ENCODE assay signal across 10 mouse cellular contexts in genomic region chr15:101007236-101007635, GRCm38 (mm10). TPM values are rescaled to one million over a fixed set of nuclear protein-coding genes. Genes with fewer than 3 reads are reported as not detected.
DNase-seq lines count a peak whose midpoint lies in the region; ATAC-seq and TF ChIP-seq lines count a peak whose summit lies in the region.
"Had no signal": no experiment of that assay in that cellular context is flagged by ENCODE, and none has a peak within 500 bp of the region (broad histone marks: within the 10 kb centered on the region; RNA-seq: fewer than 3 reads in every experiment).

No protein-coding gene starts in this region.

- 69% methylated on average over 7 of the region's 7 CpGs for WGBS in heart, postnatal 0 days
- 74% methylated on average over 7 of the region's 7 CpGs for WGBS in midbrain, embryonic 10.5 days
- WGBS in midbrain, embryonic 13.5 days = 69% methylated on average over 7 of the region's 7 CpGs
- WGBS in embryonic facial prominence, embryonic 15.5 days = 60% methylated on average over 7 of the region's 7 CpGs
- WGBS in neural tube, embryonic 14.5 days = 81% methylated on average over 7 of the region's 7 CpGs

- TF ChIP-seq CTCF in heart, postnatal 0 days (IDR thresholded peaks at IDR 0.05; ENCODE audit: low read depth) = no peak

- H3K36me3 ChIP-seq in heart, postnatal 0 days (replicated peaks; ENCODE audit: control insufficient read depth, insufficient read depth, low read length) = no peaks in the 10 kb centered on the region
- H3K36me3 ChIP-seq in midbrain, embryonic 10.5 days = peaks cover 10% of the 10 kb centered on the region
- peaks cover 38% of the 10 kb centered on the region for H3K36me3 ChIP-seq in midbrain, embryonic 13.5 days
- no peaks in the 10 kb centered on the region for H3K36me3 ChIP-seq in embryonic facial prominence, embryonic 15.5 days
- H3K36me3 ChIP-seq in neural tube, embryonic 14.5 days (ENCODE audit: control insufficient read depth, insufficient read depth, low read length) = no peaks in the 10 kb centered on the region; the same call in 1 of the 2 replicates

- H3K27ac ChIP-seq in heart, postnatal 0 days (ENCODE audit: low read depth) = no peak overlapping the region
- H3K27ac ChIP-seq in midbrain, embryonic 10.5 days (replicated peaks) = 0 out of 2 replicates have a peak overlapping the region, but pooled peaks have one; percentile 59
- H3K27ac ChIP-seq in midbrain, embryonic 13.5 days = no peak overlapping the region
- no peak overlapping the region for H3K27ac ChIP-seq in embryonic facial prominence, embryonic 15.5 days (replicated peaks)
- no peak overlapping the region for H3K27ac ChIP-seq in neural tube, embryonic 14.5 days (ENCODE audit: low read depth, low read length)

- no peak for ATAC-seq in heart, postnatal 0 days (ENCODE audit: insufficient read depth, low read depth)
- ATAC-seq in midbrain, embryonic 13.5 days = no peak
- ATAC-seq in embryonic facial prominence, embryonic 15.5 days (ENCODE audit: insufficient number of reproducible peaks, low FRiP score, low TSS enrichment, low read depth) = no peak
- no peak for ATAC-seq in neural tube, embryonic 14.5 days (ENCODE audit: low read depth)

- 0 out of 2 replicates have a peak overlapping the region, but pooled peaks have one; percentile 65 for H3K4me2 ChIP-seq in heart, postnatal 0 days (ENCODE audit: low read depth, low read length)
- no peak overlapping the region for H3K4me2 ChIP-seq in midbrain, embryonic 13.5 days (replicated peaks)
- peak overlapping the region; percentile 61 for H3K4me2 ChIP-seq in embryonic facial prominence, embryonic 15.5 days (replicated peaks)
- no peak overlapping the region for H3K4me2 ChIP-seq in neural tube, embryonic 14.5 days (ENCODE audit: low read depth, low read length)

- peaks cover 14% of the 10 kb centered on the region; the same call in 1 of the 2 replicates for H3K27me3 ChIP-seq in heart, postnatal 0 days (ENCODE audit: control insufficient read depth, insufficient read depth, low read length)
- peaks cover 14% of the 10 kb centered on the region for H3K27me3 ChIP-seq in midbrain, embryonic 10.5 days (ENCODE audit: low read depth, poor library complexity, severe bottlenecking)
- H3K27me3 ChIP-seq in midbrain, embryonic 13.5 days = 0 out of 2 replicates have a peak, but pooled peaks cover 4% of the 10 kb centered on the region
- H3K27me3 ChIP-seq in embryonic facial prominence, embryonic 15.5 days = no peaks in the 10 kb centered on the region
- H3K27me3 ChIP-seq in neural tube, embryonic 14.5 days (ENCODE audit: control insufficient read depth, insufficient read depth, low read length) = no peaks in the 10 kb centered on the region

- H3K9me3 ChIP-seq in heart, postnatal 0 days (replicated peaks; ENCODE audit: control insufficient read depth, low read length) = no peaks in the 10 kb centered on the region
- H3K9me3 ChIP-seq in midbrain, embryonic 10.5 days (replicated peaks) = no peaks in the 10 kb centered on the region
- no peaks in the 10 kb centered on the region for H3K9me3 ChIP-seq in midbrain, embryonic 13.5 days
- no peaks in the 10 kb centered on the region for H3K9me3 ChIP-seq in embryonic facial prominence, embryonic 15.5 days (replicated peaks)
- H3K9me3 ChIP-seq in neural tube, embryonic 14.5 days (ENCODE audit: control insufficient read depth, low read length) = no peaks in the 10 kb centered on the region

- H3K4me1 ChIP-seq in heart, postnatal 0 days (ENCODE audit: control insufficient read depth, insufficient read depth) = peaks cover 7% of the 10 kb centered on the region; the same call in 1 of the 2 replicates
- H3K4me1 ChIP-seq in midbrain, embryonic 10.5 days = peaks cover 13% of the 10 kb centered on the region
- peaks cover 11% of the 10 kb centered on the region for H3K4me1 ChIP-seq in midbrain, embryonic 13.5 days (replicated peaks)
- H3K4me1 ChIP-seq in embryonic facial prominence, embryonic 15.5 days = peaks cover 5% of the 10 kb centered on the region; the same call in 1 of the 2 replicates
- no peaks in the 10 kb centered on the region for H3K4me1 ChIP-seq in neural tube, embryonic 14.5 days (ENCODE audit: control insufficient read depth, insufficient read depth, low read length)

- H3K4me3 ChIP-seq in heart, postnatal 0 days (ENCODE audit: low read depth, low read length) = no peak overlapping the region
- H3K4me3 ChIP-seq in midbrain, embryonic 10.5 days = peak overlapping the region; percentile 57
- H3K4me3 ChIP-seq in midbrain, embryonic 13.5 days (replicated peaks) = no peak overlapping the region
- H3K4me3 ChIP-seq in embryonic facial prominence, embryonic 15.5 days (replicated peaks) = peak overlapping the region; percentile 50
- H3K4me3 ChIP-seq in neural tube, embryonic 14.5 days (ENCODE audit: low read depth, low read length) = no peak overlapping the region

- intact Hi-C loops in heart, postnatal 25 days (cut with DNase I) = no loop called here

- H3K9ac ChIP-seq in heart, postnatal 0 days (replicated peaks; ENCODE audit: low read depth, low read length) = no peak overlapping the region
- H3K9ac ChIP-seq in midbrain, embryonic 13.5 days (replicated peaks) = no peak overlapping the region
- H3K9ac ChIP-seq in embryonic facial prominence, embryonic 15.5 days = no peak overlapping the region
- 0 out of 2 replicates have a peak overlapping the region, but pooled peaks have one; percentile 16 for H3K9ac ChIP-seq in neural tube, embryonic 14.5 days (replicated peaks; ENCODE audit: low read depth, low read length)

- TF ChIP-seq EP300 in heart, postnatal 0 days (IDR thresholded peaks at IDR 0.05; ENCODE audit: low read depth) = no peak

- DNase-seq in heart, postnatal 0 days (ENCODE audit: low spot score) = no peak
- DNase-seq in heart, postnatal 25 days (ENCODE audit: low spot score) = no peak
- no peak for DNase-seq in midbrain, embryonic 10.5 days (ENCODE audit: low spot score)
- DNase-seq in thymus, postnatal 0 days (ENCODE audit: low spot score) = no peak
- DNase-seq: thymus, postnatal 25 days had no signal

RNA-seq across cellular contexts. Expression of gene Gm47841, which starts 40.0 kb away (rescaled TPM):
- not detected in 2 replicates for total RNA-seq in heart, postnatal 0 days (2014; rRNA removed; ENCODE audit: low replicate concordance)
- polyA plus RNA-seq in heart, postnatal 0 days (2015; fragmentation: Nextera tagmentation; extraction: Ambion mirVana) = not detected in 2 replicates
- not detected for total RNA-seq in heart, postnatal 25 days (2021)
- not detected in 2 replicates for polyA plus RNA-seq in midbrain, embryonic 10.5 days (2016; fragmentation: Nextera tagmentation; extraction: Ambion mirVana)
- polyA plus RNA-seq in midbrain, embryonic 13.5 days (2015; fragmentation: Nextera tagmentation; extraction: Ambion mirVana) = not detected in 2 replicates
- polyA plus RNA-seq in embryonic facial prominence, embryonic 15.5 days (2015; fragmentation: Nextera tagmentation; extraction: Ambion mirVana) = not detected in 2 replicates
- not detected in 2 replicates for polyA plus RNA-seq in neural tube, embryonic 14.5 days (2014; fragmentation: Nextera tagmentation; extraction: Ambion mirVana)
- polyA plus RNA-seq in thymus, postnatal 0 days (2015; fragmentation: Nextera tagmentation; extraction: Ambion mirVana) = not detected in 2 replicates
- total RNA-seq: gastrocnemius, postnatal 36 days; layer of hippocampus, adult 18-20 months had no signal

Comparison
In these comparisons a context has a peak if more than half of its experiments do, and no peak if none do; other contexts are left out.
1. H3K4me3 ChIP-seq: peak in midbrain, embryonic 10.5 days (single experiment) and embryonic facial prominence, embryonic 15.5 days (single experiment); none in heart, postnatal 0 days (single experiment), midbrain, embryonic 13.5 days (single experiment) and neural tube, embryonic 14.5 days (single experiment).
2. H3K4me2 ChIP-seq: peak in heart, postnatal 0 days (single experiment) and embryonic facial prominence, embryonic 15.5 days (single experiment); none in midbrain, embryonic 13.5 days (single experiment) and neural tube, embryonic 14.5 days (single experiment).